Mouse (Mus musculus): ENCODE measurements around the gene Vmn1r14. TPM values are rescaled to one million over a fixed set of nuclear protein-coding genes. Genes with fewer than 3 reads are reported as not detected.
"Not testable (repeated sequence)": the region's sequence is repeated elsewhere in the genome, so short reads cannot be mapped to it uniquely, and the experiment has no call there.

Vmn1r14 gene
- not detected in 2 replicates for polyA plus RNA-seq (2011; ENCODE audit: insufficient read depth, insufficient read length, low replicate concordance, missing spikeins)

DNA sequence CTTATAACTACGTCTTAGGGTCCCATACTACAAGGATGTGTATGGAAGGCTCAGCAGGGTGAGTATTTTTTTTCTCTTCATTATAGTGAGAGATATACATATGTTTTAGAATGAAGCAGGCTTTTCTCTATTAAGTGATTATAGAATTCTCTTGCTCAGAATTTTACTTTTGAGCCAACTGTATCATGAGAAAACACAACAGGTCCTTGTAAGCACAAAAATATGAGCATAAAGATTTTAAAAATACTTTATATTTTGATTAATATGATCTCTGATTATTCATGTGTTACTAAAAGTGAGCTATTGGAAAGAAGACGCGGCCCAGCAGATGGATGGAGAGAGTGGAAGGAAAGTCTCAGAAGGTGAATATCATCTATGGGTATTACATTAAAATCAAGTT is at the start of gene Vmn1r14:
Gene Vmn1r14, plus strand, starts transcription at position 301 of the 400 bp plus-strand sequence.
- H3K4me3 ChIP-seq (replicated peaks; ENCODE audit: control insufficient read depth, low read depth, low read length): no peak within 1 kb of the TSS
- WGBS: 86% methylated on average over 3 of the region's 3 CpGs

DNA sequence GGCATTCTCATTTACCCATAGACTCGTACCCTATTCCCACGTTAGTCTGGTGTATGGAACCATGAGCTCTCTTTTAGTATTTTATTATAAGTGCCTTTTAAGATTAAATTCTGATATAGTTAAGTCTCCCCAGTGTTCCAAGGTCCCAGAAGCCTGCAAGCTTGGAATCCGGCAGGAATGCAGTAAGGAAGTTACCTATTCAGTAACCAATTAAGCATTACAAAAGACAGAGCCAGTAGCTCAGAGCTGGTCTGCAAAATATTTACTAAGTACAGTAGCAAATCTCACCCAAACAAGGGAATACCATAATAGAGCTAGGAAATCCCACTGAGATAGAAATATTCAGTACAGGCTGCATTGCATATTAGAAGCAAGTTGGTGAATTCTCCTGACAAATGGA is 41.5 kb upstream of the Vmn1r14 start:
- not testable (repeated sequence) for H3K4me3 ChIP-seq (replicated peaks; ENCODE audit: control insufficient read depth, low read depth, low read length); H3K27ac ChIP-seq (ENCODE audit: control insufficient read depth, insufficient read depth, low read depth, low read length, poor library complexity); H3K4me1 ChIP-seq (ENCODE audit: control insufficient read depth, insufficient read depth, low read length)
- 57% methylated on average over 3 of the region's 3 CpGs for WGBS

More for the DNA sequence above, at the start of gene Vmn1r14:
- no peak within 1 kb of the TSS for H3K27ac ChIP-seq (ENCODE audit: control insufficient read depth, insufficient read depth, low read depth, low read length, poor library complexity)
- TF ChIP-seq POLR2A (IDR thresholded peaks at IDR 0.05; ENCODE audit: borderline replicate concordance, control insufficient read depth, low read depth, low read length) (no peak), CTCF (IDR thresholded peaks at IDR 0.05; ENCODE audit: control insufficient read depth, insufficient read depth, low read length) (no peak)
- no peaks in the 10 kb centered on the region for H3K4me1 ChIP-seq (ENCODE audit: control insufficient read depth, insufficient read depth, low read length)

- 93% methylated on average over 1 of the region's 1 CpGs for WGBS
Measured at GRCm38 (mm10) chr6:57202990-57203389, 28.5 kb upstream of the Vmn1r14 start, which contains the start of gene Vmn1r13. Gene Vmn1r13 (plus strand): TSS chr6:57203290.

DNA sequence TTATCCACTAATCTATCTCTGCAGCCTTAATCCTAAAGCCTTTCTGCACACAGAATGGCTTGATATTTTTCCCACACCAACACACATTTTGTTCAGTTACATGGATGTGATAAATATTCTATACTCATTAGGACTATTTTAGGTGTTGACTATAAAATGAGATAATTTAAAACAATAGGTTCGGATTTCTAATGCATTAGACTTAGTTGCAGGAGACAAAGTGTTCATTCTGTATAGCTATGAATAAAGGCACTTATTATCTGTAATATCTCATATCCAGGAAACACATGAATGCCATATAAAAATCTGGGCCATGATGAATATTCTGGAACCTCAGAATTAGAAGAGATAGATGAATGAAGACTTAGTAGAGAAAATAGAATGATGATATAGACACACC is 26.2 kb downstream of the Vmn1r14 start, which contains the start of gene Vmn1r15:
Gene Vmn1r15, plus strand, starts transcription at position 301 of the 400 bp plus-strand sequence.
- TF ChIP-seq CTCF (IDR thresholded peaks at IDR 0.05; ENCODE audit: control insufficient read depth, insufficient read depth, low read length): no peak
- TF ChIP-seq POLR2A (IDR thresholded peaks at IDR 0.05; ENCODE audit: borderline replicate concordance, control insufficient read depth, low read depth, low read length): no peak
- Histone ChIP-seq H3K4me1 (ENCODE audit: control insufficient read depth, insufficient read depth, low read length) (no peaks in the 10 kb centered on the region), H3K4me3 (replicated peaks; ENCODE audit: control insufficient read depth, low read depth, low read length) (no peak within 1 kb of the TSS), H3K27ac (ENCODE audit: control insufficient read depth, insufficient read depth, low read depth, low read length, poor library complexity) (no peak within 1 kb of the TSS)
- 77% methylated on average over 1 of the region's 1 CpGs for WGBS

More at GRCm38 (mm10) chr6:57202990-57203389, 28.5 kb upstream of the Vmn1r14 start, which contains the start of gene Vmn1r13:
- not testable (repeated sequence) for H3K4me1 ChIP-seq (ENCODE audit: control insufficient read depth, insufficient read depth, low read length); H3K4me3 ChIP-seq (replicated peaks; ENCODE audit: control insufficient read depth, low read depth, low read length); H3K27ac ChIP-seq (ENCODE audit: control insufficient read depth, insufficient read depth, low read depth, low read length, poor library complexity)

GRCm38 (mm10) chr6:57260990-57261389 is 29.5 kb downstream of the Vmn1r14 start:
- WGBS: 73% methylated on average over 2 of the region's 2 CpGs
- no peak for TF ChIP-seq POLR2A (IDR thresholded peaks at IDR 0.05; ENCODE audit: borderline replicate concordance, control insufficient read depth, low read depth, low read length)

DNA sequence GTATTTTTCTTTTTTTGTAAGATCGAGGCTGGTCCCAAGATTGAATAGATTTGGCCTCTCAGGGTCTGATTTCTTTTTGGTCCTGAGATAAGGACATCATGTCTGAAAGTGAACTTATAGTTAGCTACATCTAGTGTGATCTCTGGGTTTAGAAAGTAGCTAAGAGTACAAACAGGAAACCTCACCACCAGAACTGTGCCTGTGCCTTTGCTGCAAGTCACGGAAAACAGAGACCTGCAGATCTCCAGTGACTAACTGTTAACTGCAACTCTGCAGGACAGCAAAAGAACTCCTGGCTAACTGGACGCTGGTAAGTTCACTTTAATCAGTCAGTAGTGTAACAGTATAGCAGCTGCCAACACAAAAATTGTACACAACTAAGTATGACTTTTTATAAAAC is 40.4 kb downstream of the Vmn1r14 start:
- no peaks in the 10 kb centered on the region for H3K4me1 ChIP-seq (ENCODE audit: control insufficient read depth, insufficient read depth, low read length)
- WGBS: 17% methylated on average over 3 of the region's 3 CpGs

More at GRCm38 (mm10) chr6:57260990-57261389, 29.5 kb downstream of the Vmn1r14 start:
- no peaks in the 10 kb centered on the region for H3K4me1 ChIP-seq (ENCODE audit: control insufficient read depth, insufficient read depth, low read length)
- H3K4me3 ChIP-seq (replicated peaks; ENCODE audit: control insufficient read depth, low read depth, low read length): no peak overlapping the region
- H3K27ac ChIP-seq (ENCODE audit: control insufficient read depth, insufficient read depth, low read depth, low read length, poor library complexity): no peak overlapping the region

GRCm38 (mm10) chr6:57272517-57272916 is 41.0 kb downstream of the Vmn1r14 start:
- Histone ChIP-seq H3K27ac (ENCODE audit: control insufficient read depth, insufficient read depth, low read depth, low read length, poor library complexity) (no peak overlapping the region), H3K4me1 (ENCODE audit: control insufficient read depth, insufficient read depth, low read length) (no peaks in the 10 kb centered on the region), H3K4me3 (replicated peaks; ENCODE audit: control insufficient read depth, low read depth, low read length) (no peak overlapping the region)
- TF ChIP-seq POLR2A (IDR thresholded peaks at IDR 0.05; ENCODE audit: borderline replicate concordance, control insufficient read depth, low read depth, low read length) (no peak), CTCF (IDR thresholded peaks at IDR 0.05; ENCODE audit: control insufficient read depth, insufficient read depth, low read length) (no peak)

More for the DNA sequence above, 40.4 kb downstream of the Vmn1r14 start:
- H3K27ac ChIP-seq (ENCODE audit: control insufficient read depth, insufficient read depth, low read depth, low read length, poor library complexity): no peak overlapping the region
- TF ChIP-seq POLR2A (IDR thresholded peaks at IDR 0.05; ENCODE audit: borderline replicate concordance, control insufficient read depth, low read depth, low read length): no peak
- TF ChIP-seq CTCF (IDR thresholded peaks at IDR 0.05; ENCODE audit: control insufficient read depth, insufficient read depth, low read length): no peak
- H3K4me3 ChIP-seq (replicated peaks; ENCODE audit: control insufficient read depth, low read depth, low read length): no peak overlapping the region

DNA sequence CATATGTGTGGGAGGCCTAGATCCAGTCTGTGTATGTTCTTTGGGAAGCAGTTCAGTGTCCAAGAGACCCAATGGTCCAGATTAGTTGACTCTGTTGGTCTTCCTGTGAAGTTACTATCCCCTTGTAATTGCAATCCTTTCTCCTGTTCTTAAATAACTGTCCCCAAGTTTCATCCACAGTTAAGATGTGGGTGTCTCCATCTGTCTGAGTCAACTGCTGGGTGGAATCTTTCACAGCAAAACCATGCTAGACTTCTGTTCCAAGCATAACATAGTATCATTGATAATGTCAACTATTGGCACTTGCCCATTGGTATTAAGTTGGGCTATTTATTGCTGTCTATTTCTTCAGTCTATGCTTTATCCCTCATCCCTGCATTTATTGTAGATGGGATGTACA is 47.5 kb downstream of the Vmn1r14 start:
- H3K4me1 ChIP-seq (ENCODE audit: control insufficient read depth, insufficient read depth, low read length): no peaks in the 10 kb centered on the region
- TF ChIP-seq POLR2A (IDR thresholded peaks at IDR 0.05; ENCODE audit: borderline replicate concordance, control insufficient read depth, low read depth, low read length) (no peak), CTCF (IDR thresholded peaks at IDR 0.05; ENCODE audit: control insufficient read depth, insufficient read depth, low read length) (no peak)
- no peak overlapping the region for H3K4me3 ChIP-seq (replicated peaks; ENCODE audit: control insufficient read depth, low read depth, low read length)
- H3K27ac ChIP-seq (ENCODE audit: control insufficient read depth, insufficient read depth, low read depth, low read length, poor library complexity): no peak overlapping the region

Other genes with a start within 250 kb of the Vmn1r14 start
- gene Vmn1r6, start 234.4 kb upstream of the Vmn1r14 start, polyA plus RNA-seq (2011; ENCODE audit: insufficient read depth, insufficient read length, low replicate concordance, missing spikeins): not detected in 2 replicates
- gene Vmn1r7, start 206.4 kb upstream of the Vmn1r14 start, polyA plus RNA-seq (2011; ENCODE audit: insufficient read depth, insufficient read length, low replicate concordance, missing spikeins): not detected in 2 replicates
- not detected in 2 replicates for gene Vmn1r8, start 199.4 kb upstream of the Vmn1r14 start, polyA plus RNA-seq (2011; ENCODE audit: insufficient read depth, insufficient read length, low replicate concordance, missing spikeins)
- not detected in 2 replicates for gene Vmn1r9, start 164.9 kb upstream of the Vmn1r14 start, polyA plus RNA-seq (2011; ENCODE audit: insufficient read depth, insufficient read length, low replicate concordance, missing spikeins)
- gene Vmn1r10, start 122.2 kb upstream of the Vmn1r14 start, polyA plus RNA-seq (2011; ENCODE audit: insufficient read depth, insufficient read length, low replicate concordance, missing spikeins): not detected in 2 replicates
- gene Vmn1r11, start 98.2 kb upstream of the Vmn1r14 start, polyA plus RNA-seq (2011; ENCODE audit: insufficient read depth, insufficient read length, low replicate concordance, missing spikeins): not detected in 2 replicates
- gene Vmn1r12, start 74.8 kb upstream of the Vmn1r14 start, polyA plus RNA-seq (2011; ENCODE audit: insufficient read depth, insufficient read length, low replicate concordance, missing spikeins): not detected in 2 replicates
- 5.4 and 8.5 TPM in 2 replicates for gene Vmn1r13, start 28.4 kb upstream of the Vmn1r14 start, polyA plus RNA-seq (2011; ENCODE audit: insufficient read depth, insufficient read length, low replicate concordance, missing spikeins)
- gene Vmn1r15, start 26.3 kb downstream of the Vmn1r14 start, polyA plus RNA-seq (2011; ENCODE audit: insufficient read depth, insufficient read length, low replicate concordance, missing spikeins): not detected in 2 replicates
- gene Vmn1r16, start 97.8 kb downstream of the Vmn1r14 start, polyA plus RNA-seq (2011; ENCODE audit: insufficient read depth, insufficient read length, low replicate concordance, missing spikeins): not detected in 2 replicates
- gene Vmn1r17, start 132.0 kb downstream of the Vmn1r14 start, polyA plus RNA-seq (2011; ENCODE audit: insufficient read depth, insufficient read length, low replicate concordance, missing spikeins): not detected in 2 replicates
- not detected in 2 replicates for gene Vmn1r18, start 164.1 kb downstream of the Vmn1r14 start, polyA plus RNA-seq (2011; ENCODE audit: insufficient read depth, insufficient read length, low replicate concordance, missing spikeins)
- gene Vmn1r19, start 172.1 kb downstream of the Vmn1r14 start, polyA plus RNA-seq (2011; ENCODE audit: insufficient read depth, insufficient read length, low replicate concordance, missing spikeins): not detected in 2 replicates
- not detected in 2 replicates for gene Vmn1r20, start 197.2 kb downstream of the Vmn1r14 start, polyA plus RNA-seq (2011; ENCODE audit: insufficient read depth, insufficient read length, low replicate concordance, missing spikeins)

Measured in bone marrow, adult 2 months (tissue).